Mouse (Mus musculus): ENCODE measurements around the gene Aipl1. TPM values are rescaled to one million over a fixed set of nuclear protein-coding genes. Genes with fewer than 3 reads are reported as not detected.

Gene Aipl1
- 0.15 and 0.41 TPM in 2 replicates for total RNA-seq (2021)
- long read RNA-seq, experiment 1: 0 reads
- long read RNA-seq, experiment 2: 0 reads

DNA sequence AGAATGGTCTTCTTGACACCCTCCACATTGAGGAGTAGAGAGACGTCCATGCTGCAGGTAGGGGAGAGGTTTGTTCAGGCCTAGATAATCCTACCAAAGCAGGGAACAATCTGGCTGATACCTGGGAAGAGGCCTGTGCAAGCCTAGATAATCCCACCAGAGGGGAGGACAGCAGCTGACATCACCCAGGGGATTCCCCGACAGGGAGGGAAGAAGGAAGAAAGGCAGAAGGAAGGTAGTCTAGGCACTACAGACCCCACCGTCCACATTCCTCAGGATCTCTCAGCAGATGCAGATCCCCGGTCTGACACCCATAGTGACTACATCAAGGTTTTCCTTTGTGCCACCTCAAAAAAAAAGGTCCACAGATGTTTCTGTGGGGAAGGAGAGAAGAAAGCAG, at the start of gene Aipl1:
TSS of gene Aipl1 (minus strand) at position 101 of the 400 bp plus-strand sequence.
- DNase-seq: no peak

DNA sequence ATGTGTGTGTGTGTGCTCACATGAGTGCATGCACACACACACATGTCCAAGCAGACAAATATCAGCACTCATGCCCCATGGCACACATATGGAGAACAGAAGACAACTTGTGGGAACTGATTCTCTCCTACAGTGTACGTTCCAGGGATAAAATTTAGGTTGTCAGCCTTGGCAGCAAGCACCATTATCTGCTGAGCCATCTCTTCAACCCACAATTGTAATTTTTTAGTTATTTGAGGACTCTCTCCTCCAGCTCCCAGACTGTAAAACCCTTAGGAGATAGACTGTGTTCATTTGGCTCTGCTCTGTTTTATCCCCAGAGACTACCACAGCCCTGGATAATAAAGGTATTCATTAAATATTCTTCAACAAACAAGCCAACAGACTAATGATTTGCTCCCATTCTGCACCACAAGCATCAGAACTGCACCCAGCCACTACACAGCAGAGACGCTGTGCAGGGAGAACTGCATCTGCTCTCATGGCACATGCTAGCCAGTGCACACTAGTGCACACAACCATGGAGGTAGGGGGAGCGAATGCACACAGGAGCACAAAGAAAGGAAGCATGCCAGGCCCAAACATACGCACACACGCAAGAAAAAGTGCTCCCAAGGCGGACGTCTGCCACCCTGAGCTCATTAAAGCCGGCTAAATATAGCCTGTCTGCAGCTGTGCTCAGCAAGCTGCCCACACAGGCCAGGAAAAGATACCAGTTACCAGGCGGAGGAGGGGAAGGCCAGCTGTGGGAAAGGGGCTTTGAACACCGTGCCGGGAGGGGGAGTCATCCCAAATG, 49.1 kb upstream of the Aipl1 start:
- DNase-seq: no peak

DNA sequence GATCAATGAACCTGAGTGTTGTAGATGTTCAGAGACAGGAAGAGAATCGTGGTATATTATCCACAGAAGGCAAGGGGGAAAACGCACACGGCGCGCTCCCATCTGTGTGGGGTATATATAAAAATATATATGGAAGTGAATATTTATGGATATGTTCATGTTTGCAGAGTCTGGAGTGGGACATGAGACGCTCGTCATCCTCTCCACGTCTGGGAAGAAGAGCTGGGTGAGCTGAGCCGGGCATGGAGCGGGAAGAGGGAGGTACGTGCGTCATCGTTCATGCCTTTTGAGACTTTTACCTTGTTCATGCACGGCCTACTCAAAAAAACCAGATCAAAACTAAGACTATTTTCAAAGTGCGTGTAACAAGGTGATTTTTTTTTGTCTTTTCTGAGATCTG, 47.0 kb upstream of the Aipl1 start:
- DNase-seq: no peak

DNA sequence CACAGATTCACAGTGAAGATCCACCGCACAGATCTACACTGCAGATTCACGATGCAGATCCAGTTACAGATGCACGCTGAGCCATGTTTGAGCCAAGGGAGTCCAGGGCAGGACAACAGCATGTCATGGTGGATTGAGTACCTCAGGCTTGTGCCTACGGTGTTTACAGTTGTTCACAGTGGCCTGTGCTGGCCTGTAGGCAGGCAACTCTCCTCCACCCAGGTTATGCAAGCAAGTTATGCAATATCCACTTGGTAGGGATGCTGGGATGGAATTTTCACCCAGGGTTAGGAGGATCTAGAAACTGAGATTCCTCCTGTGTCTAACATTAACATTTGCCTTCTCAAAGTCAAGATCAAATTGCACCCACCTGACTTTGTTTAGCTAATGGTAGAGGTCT, 45.3 kb upstream of the Aipl1 start:
- no peak for DNase-seq

DNA sequence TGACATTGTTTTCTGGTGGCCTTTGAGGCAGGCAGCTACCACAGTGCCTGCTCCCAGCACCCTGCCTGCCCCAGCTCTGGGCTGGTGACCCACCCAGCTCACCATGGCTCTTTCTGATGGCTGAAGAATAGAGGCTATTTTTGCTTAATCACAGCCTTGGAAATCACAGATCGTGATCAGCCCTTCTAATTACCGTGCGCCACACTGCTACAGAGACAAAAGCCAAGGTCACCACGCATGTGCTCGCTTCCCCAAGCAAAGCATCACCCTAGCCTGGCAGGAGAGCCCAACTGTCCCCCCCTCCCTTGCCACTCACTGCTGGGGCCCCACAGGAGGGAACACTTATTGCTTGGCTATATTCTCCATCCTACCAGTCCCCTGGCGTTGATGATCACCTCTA, 43.2 kb upstream of the Aipl1 start:
- no peak for DNase-seq

DNA sequence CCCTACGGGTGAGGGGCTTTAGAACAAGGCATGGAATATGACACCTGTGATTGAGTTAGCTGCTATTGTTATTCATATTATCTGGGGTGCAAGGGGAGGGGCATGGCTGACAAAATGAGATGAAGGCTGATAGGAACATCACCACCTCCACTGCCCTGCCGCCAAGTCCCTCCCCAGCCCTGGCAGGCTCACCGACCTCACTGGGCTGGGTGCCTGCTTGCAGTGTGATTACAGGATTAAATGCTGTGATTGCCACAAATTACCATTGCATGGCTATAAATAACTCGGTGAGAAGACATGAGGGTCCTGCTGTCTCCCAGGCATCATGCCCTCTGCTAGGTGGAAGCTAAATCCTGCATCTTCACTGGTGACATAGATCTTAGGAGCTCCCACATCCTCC, 41.3 kb upstream of the Aipl1 start:
- peak; percentile 31 for DNase-seq

DNA sequence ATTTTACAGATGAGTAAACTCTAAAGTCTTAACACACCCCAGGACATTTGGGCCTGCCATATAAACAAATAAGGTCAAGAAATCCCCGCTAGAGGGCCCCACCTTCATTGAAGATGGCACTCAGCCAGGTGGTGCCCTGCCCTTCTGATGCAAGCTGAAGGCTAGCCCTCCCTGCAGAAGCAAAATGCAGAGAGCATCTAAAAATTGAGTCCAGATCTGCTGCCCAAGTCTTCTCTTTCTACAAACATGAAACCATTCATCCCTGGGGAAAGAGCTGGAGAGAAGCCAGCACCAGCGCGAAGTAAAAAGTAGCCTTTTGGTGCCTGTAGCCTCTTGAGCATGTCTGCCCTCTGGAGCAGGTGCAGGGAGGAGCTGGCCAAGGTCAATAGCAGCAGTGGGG, 40.7 kb upstream of the Aipl1 start:
- DNase-seq: peak; percentile 19

DNA sequence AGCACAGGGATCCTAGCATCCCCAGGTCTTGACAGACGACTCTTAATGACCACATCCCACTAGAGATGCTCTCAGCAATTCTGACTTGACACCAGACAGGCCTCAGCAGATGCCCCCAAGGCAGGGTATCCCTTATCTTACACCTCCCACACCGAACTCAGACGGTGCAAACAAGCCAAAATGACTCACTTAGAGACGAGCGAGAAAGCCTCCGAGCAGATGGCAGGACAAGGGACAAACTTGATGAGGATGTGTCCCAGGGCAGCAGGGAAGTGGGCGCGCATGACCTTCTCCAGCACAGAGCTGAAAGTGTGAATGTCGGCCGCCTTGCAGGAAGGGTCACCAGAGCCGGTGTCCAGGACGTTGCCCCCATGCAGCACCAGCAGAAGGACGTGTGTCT, 36.9 kb upstream of the Aipl1 start:
- no peak for DNase-seq

DNA sequence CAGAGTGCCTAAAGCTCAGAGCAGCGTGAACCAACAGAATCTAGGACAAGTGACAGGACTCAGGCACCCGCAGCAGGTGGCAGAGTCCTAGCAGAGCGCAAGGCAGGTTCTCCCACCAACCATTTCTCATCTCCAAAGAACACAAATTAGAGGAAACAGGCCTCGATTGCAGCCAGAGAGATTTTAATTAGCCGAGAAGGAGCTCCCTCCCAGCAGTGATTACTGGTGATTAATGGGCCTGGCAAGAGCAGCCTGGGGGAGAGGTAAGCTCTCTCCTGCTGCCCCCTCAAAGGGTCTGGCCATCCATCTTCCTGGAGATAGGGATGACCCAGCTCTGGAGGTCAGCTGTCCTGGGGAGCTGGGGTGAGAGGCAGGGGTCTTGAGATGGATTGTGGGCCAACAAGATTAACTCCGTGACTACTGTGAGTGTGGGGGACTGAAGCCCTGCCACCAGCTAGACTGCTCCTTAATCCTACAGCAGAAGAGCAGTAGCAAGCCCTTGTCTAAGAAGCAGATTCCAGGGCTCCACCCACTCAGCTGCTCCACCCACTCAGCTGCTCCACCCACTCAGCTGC, 35.1 kb upstream of the Aipl1 start:
- no peak for DNase-seq

DNA sequence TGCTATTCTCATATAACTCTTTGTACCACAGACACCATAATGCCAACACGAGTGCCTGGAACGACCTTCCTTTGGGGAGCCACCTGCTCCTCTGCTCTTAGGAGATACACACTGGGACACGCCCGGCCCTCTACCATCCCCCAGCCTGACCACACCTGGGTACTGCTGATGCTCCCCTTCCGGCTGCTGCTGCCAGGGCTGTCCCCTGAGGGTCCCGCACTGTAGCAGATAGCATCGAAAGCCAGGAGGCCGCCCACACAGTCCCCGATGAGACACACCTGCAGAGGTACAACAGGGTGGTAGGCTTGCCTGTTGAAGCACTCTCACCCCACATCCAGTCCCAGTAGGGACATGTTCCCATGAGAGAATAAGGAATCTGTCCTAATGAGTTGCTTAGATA, 33.4 kb upstream of the Aipl1 start:
- no peak for DNase-seq

DNA sequence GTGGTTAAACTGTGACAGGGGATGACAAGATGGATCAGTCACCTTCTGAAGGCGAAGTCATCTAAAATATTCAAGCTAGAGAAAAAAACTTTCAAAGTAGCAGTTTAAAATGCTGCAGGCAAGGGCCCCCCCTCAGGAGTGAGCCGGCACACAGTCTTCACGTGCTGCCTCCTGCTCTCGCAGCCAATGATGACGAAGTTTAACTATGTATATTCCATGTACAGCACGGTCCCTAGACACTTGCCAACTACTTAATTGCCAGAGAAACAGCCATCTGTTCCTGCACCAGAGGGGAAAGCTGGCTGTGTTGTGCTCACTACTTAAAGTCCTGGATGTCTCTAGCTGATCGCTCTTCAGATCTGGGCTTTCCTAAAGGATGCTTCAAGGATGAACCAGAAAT, 30.7 kb upstream of the Aipl1 start:
- no peak for DNase-seq

DNA sequence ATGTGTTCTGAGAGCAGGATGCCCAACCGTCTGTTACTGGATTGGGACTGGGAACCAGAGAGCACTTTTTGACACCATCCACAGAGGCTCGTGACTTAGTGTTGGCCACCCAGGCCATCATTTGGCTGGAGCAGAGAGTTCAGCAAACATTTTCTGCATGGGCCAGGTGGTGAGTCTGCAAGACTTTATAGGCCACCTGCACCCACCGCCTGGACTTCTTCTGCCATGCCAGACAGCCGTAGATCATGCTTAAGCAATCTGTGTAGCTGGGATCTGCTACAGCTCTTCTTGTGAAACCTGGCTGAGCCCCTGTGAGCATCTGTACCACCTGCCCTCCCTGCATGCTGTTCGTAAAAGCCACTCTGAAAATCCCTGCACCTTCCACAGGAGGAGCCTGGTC, 30.0 kb upstream of the Aipl1 start:
- DNase-seq: no peak

DNA sequence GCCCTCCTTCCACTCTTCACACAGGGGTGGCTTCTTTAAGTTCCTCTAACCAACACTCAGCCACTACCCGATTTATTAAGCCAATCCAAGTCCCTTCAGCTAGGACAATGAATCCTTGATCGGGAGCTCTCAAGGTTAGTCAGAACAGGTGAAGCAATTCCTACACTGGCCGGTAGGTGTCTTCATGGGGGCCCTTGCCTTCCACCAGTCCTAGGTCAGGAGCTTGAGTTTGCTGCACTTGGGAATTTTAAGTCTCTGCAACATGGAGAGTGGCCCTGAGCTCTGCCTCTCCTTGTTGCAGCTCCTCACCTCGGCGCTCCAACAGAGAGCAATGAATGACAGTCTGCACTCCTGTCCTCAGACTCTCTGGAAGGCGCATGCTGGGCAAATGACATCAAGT, 29.0 kb upstream of the Aipl1 start:
- DNase-seq: no peak

DNA sequence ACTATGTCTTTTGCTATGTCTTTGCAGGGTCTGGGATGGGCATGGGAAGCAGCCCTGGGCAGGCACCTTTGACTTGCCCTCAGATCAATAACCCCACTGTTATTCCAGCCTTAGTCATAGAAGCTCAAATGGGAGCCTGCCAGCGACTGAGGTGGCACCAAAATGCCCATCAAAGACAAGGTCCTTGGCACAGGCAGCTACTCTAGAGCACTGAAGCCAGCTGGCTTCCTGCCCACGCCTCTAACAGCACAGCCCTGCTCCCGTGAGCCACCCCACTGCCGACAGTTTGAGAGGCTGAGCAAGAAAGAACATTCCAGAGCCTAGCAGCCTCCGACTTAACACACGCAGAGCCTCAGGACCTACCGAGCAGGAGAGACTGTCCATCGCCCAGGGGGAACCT, 27.8 kb upstream of the Aipl1 start:
- peak; percentile 89 for DNase-seq

DNA sequence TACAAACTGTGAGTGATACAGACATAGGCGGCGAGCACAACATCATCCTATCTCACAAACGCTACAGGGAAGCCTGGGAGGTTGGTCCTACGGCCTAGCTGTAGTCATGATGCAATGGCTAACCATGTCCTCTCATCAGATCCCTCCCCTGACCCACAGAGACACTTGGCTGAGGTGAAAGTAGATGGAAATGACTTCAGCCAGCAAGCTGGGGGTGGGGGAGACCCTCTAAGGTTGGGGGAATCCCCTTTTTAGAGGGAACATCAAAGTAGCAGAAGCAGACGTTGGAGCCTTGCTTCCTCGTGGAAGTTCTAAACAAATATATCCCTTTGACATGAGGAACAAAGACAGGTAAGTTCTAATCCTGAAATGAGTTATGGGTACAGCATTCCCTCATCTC, 27.1 kb upstream of the Aipl1 start:
- no peak for DNase-seq

DNA sequence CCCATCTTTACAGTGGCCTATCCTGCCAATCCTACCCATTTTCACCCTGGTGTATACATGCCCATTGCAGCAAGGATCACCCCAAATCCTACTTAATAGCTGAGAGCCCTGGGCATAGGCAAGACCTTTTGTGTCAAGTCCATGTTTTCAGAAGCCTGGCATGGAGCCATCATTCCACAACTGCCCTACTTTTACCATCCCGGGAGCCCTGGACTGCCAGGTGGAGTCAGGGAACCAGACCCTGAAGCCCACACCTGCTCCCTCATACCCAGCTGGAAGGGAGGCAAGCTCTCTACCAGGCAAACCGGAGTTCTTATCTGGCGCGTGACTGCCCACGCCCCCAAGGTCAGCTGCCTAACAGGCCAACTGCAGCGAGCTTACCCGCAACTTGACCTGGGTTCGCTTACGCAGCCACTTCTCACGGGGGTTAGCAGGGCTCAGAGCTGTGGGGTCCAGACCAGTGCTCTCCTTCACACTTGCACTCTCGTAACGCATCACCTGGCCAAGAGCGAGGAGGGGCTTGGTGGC, 23.8 kb upstream of the Aipl1 start:
- peak; percentile 28 for DNase-seq

DNA sequence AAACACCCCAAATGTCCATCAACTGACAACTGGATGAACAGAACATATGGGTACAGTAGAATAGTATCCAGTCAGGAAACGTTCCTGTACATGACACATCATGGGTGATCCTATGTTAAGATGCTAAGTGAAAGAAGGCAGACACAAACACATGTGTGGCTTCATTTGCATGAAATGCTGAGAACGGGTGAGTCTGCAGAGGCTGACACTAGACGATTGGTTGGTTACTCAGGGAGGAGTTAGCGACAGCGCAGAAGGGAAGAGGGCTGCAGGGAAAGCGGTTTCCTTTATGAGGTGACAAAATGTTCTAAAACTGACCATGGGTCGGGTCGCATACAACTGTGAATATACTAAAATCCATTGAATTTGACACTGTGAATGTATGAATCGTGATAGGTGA, 23.1 kb upstream of the Aipl1 start:
- DNase-seq: no peak

DNA sequence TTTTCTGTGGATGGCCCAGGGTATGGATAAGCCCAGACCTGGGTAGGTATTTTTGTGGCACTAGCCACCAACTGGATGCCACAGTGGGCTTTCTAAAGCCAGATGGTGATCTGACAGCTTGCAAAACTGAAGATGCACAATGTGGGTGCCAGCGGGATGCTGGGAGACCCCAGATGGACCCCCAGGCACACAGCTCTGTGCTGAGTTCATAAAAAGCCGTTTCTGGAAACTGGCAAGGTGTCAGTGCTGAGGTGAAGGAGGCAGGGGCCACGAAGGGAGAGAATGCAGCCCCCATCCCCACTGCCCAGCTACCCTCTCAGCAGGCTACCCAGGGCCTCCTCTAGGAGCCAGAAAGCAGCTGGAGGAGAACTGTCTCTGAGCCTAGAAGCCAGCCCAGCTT, 19.9 kb upstream of the Aipl1 start:
- no peak for DNase-seq

DNA sequence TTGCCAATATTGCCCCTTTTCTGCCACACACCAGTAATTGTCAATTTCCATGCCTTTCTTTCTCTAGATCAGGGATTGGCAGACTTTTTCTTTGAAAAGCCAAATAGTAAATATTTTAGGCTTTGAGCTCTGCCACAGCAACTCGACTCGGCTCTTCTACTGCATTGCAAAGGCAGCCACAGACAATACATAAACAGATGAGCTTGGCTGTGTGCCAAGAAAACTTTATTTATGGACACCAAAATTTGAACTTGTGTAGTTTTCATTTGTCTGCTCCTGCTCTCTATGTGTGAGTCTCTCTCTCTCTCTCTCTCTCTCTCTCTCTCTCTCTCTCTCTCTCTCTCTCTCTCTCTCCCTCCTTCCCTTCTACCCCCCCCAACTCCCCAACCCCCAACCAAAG, 17.9 kb upstream of the Aipl1 start:
- DNase-seq: no peak

DNA sequence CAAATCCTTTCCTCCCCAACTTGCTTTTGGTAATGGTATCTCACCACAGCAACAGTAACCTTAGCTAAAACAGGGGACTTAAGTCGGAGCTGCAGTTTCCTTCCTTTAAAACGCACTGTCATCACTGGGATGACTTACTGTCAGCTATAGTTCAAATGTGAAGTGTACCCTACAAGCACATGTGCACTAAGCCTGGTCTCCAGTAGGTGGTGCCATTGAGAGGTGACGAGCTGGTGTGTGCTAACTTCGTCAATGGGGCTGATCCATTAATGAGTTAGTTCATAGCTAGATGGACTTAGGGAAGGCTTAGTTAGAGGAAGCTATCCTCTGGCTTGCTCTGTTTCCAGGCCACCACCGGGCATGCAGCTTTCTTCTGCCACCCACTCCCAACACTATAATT, 15.3 kb upstream of the Aipl1 start:
- peak; percentile 83 for DNase-seq

DNA sequence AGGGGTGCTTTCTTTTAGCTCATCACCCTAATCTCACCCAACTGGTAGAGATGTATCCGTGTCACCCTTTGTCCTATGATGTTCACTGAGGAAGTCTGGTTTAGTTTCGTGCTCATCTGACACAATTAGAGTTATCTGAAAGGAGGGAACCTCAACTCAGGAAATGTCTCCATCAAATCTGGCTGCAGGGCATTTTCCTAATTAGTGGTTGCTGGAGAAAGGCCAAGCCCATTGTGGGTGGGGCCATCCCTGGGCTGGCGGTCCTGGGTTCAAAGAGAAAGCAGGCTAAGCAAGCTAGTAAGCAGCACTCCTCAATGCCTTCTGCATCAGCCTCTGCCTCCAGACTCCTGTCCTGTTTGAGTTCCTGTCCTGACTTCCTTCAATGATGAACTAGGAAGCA, 14.9 kb upstream of the Aipl1 start:
- DNase-seq: no peak

DNA sequence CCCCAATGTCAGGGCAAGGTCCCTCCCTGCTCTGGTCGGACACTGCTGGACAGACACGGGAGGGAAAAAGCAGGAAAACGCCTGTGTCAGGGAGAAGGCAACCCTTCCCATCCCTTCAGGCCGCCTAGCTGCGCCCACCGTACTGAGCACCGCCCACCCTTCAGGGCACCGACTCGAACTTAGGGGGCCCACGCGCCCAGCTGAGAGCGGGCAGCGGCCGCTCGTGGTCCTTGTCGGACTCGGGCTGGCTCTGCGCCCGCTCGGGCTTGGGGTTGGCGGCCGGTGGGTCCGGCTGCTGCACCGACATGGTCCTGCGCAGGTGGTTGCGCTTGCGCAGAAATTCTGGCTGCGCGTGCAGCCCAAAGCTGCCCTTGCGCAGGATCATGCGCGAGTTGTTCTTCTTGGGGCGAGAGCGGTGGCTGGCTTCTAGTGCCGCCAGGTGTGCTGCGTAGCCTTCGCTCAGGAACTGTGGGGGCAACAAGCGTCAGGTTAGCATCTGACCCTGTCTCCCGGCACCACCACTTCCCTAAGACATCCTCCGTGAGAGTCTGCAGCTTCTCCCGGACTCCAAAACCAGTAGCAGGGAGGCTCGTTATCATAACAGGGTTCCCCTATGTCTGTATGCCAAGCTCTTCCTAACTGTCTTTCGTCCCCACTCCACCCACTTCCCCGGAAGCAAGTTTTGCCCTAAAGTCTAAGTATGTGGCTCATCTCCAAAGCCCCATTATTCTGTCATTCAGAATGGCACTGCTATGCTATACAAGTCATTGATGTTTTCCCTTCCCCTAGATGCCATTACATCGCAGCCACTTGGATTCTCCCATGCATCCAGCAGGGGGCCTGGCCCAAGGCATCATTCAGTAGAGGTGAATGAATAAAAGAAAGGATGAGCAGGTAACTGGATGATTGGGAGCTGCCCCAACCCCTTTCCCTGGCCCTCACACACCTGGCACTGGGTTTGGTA, 13.9 kb upstream of the Aipl1 start:
- DNase-seq: no peak
